Mouse (Mus musculus) spleen, adult 2 months (tissue): ENCODE measurements around the gene Rfesd.

Experiments used
- CTCF ChIP-seq: fragments of 200-500 bp; IDR thresholded peaks from 2 replicates; pipeline ENCODE4 v1.5.1; 2011; ENCODE audit warnings: mild to moderate bottlenecking, inconsistent platforms; ENCODE audit not compliant: insufficient read depth, insufficient read length, insufficient replicate concordance; ENCODE audit errors: extremely low read depth
- POLR2A ChIP-seq: fragments of 200-500 bp; IDR thresholded peaks from 2 replicates; pipeline ENCODE4 v1.6.1; 2011; ENCODE audit warnings: low read depth, low read length, inconsistent platforms

DNA sequence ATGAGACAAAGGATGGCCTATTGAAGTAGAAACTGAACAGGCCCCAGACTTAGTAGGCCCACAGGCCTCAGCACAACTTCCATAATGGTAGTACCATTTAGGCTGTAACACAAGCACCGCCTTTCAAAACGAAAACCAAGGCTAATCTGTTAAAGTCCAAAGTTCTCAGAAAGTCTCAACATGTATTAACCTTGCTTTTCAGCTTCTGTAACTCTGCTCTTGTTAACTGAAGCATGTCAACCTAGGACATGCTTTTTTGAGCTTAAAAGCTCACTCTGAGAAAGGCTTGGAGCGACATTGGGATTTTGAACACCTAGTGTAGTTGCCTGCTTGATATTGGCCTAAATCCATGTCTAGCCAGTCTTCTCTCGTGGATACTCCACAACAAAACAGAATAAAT is 41.1 kb upstream of the Rfesd start:
- TF ChIP-seq POLR2A (no peak), CTCF (no peak)
